10 mouse cellular contexts compared by ENCODE assay signal in genomic region chr13:45871554-45871953, GRCm38 (mm10).
DNase-seq lines count a peak whose midpoint lies in the region; ATAC-seq and TF ChIP-seq lines count a peak whose summit lies in the region.
"Had no signal": no experiment of that assay in that cellular context is flagged by ENCODE, and none has a peak within 500 bp of the region (broad histone marks: within the 10 kb centered on the region; RNA-seq: fewer than 3 reads in every experiment).

No protein-coding gene starts in this region.

- no peaks in the 10 kb centered on the region for H3K4me1 ChIP-seq in embryonic facial prominence, embryonic 12.5 days
- peaks cover 96% of the 10 kb centered on the region for H3K4me1 ChIP-seq in megakaryocyte, embryonic 14.5 days
- H3K4me1 ChIP-seq: neural tube, embryonic 12.5 days had no signal

- peak; percentile 43 for DNase-seq in gastrocnemius, adult 2 months
- no peak for DNase-seq in gastrocnemius, postnatal 4 days (ENCODE audit: low spot score in 2 of 2)
- peak; percentile 75 for DNase-seq in CD4-positive helper T cell, adult 2 months (ENCODE audit: low read depth, low spot score)
- DNase-seq in spleen, postnatal 14 days (ENCODE audit: low spot score in 2 of 2) = no peak
- DNase-seq in retina, embryonic 14.5 days (ENCODE audit: low spot score) = no peak
- no peak for DNase-seq in spleen, postnatal 10 days (ENCODE audit: low spot score in 2 of 2)
- DNase-seq: heart, postnatal 14 days had no signal

- no peaks in the 10 kb centered on the region for H3K36me3 ChIP-seq in embryonic facial prominence, embryonic 12.5 days
- H3K36me3 ChIP-seq in megakaryocyte, embryonic 14.5 days (replicated peaks; ENCODE audit: low read length) = peaks cover 55% of the 10 kb centered on the region
- H3K36me3 ChIP-seq: neural tube, embryonic 12.5 days had no signal

- WGBS in embryonic facial prominence, embryonic 12.5 days = 25% methylated on average over 7 of the region's 7 CpGs

- no peak for ATAC-seq in embryonic facial prominence, embryonic 12.5 days (ENCODE audit: insufficient number of reproducible peaks, insufficient read depth, low FRiP score, low TSS enrichment)

- 0 out of 2 replicates have a peak overlapping the region, but pooled peaks have one; percentile 7 for H3K4me2 ChIP-seq in embryonic facial prominence, embryonic 12.5 days (replicated peaks)
- H3K4me2 ChIP-seq: neural tube, embryonic 12.5 days had no signal

- intact Hi-C loops in gastrocnemius, adult 2 months (cut with DNase I) = loop anchor here (5.0 kb wide), 1 partner anchor 39 kb away; no protein-coding TSS in a partner anchor

- no peaks in the 10 kb centered on the region for H3K9me3 ChIP-seq in embryonic facial prominence, embryonic 12.5 days
- H3K9me3 ChIP-seq in megakaryocyte, embryonic 14.5 days = no peaks in the 10 kb centered on the region
- H3K9me3 ChIP-seq: neural tube, embryonic 12.5 days had no signal

- H3K27ac ChIP-seq in gastrocnemius, adult 2 months = peak overlapping the region; percentile 88
- no peak overlapping the region for H3K27ac ChIP-seq in embryonic facial prominence, embryonic 12.5 days
- H3K27ac ChIP-seq: neural tube, embryonic 12.5 days had no signal

- H3K4me3 ChIP-seq in gastrocnemius, adult 2 months = peak overlapping the region; percentile 72
- no peak overlapping the region for H3K4me3 ChIP-seq in embryonic facial prominence, embryonic 12.5 days
- H3K4me3 ChIP-seq in megakaryocyte, embryonic 14.5 days (replicated peaks) = peak overlapping the region; percentile 90
- H3K4me3 ChIP-seq: neural tube, embryonic 12.5 days had no signal

- no peak for TF ChIP-seq CTCF in gastrocnemius, adult 2 months (IDR thresholded peaks at IDR 0.05)

- no peaks in the 10 kb centered on the region for H3K27me3 ChIP-seq in embryonic facial prominence, embryonic 12.5 days
- no peaks in the 10 kb centered on the region for H3K27me3 ChIP-seq in megakaryocyte, embryonic 14.5 days (replicated peaks)
- H3K27me3 ChIP-seq: neural tube, embryonic 12.5 days had no signal

- no peak overlapping the region for H3K9ac ChIP-seq in embryonic facial prominence, embryonic 12.5 days
- H3K9ac ChIP-seq: neural tube, embryonic 12.5 days had no signal

Comparison
In these comparisons a context has a peak if more than half of its experiments do, and no peak if none do; other contexts are left out.
1. DNase-seq: peak in gastrocnemius, adult 2 months (single experiment) and CD4-positive helper T cell, adult 2 months (single experiment); none in gastrocnemius, postnatal 4 days (0 of 2), spleen, postnatal 14 days (0 of 2), retina, embryonic 14.5 days (single experiment) and spleen, postnatal 10 days (0 of 2).